Mouse (Mus musculus): ENCODE results near the gene Dbi.

Dbi gene

GRCm38 (mm10) chr1:120121930-120122530, 1.2 kb upstream of the Dbi start:
- no peak for DNase-seq (ENCODE audit: low spot score in 2 of 2)

- DNase-seq (ENCODE audit: low spot score in 2 of 2) = peak; percentile 53 to 55
Observed at GRCm38 (mm10) chr1:120120141-120120968, 523 bp downstream of the Dbi start.

- no peak for DNase-seq (ENCODE audit: low spot score in 2 of 2)
Observed at GRCm38 (mm10) chr1:120119389-120119788, 1.5 kb downstream of the Dbi start.

GRCm38 (mm10) chr1:120118854-120119253, 2.0 kb downstream of the Dbi start:
- DNase-seq (ENCODE audit: low spot score in 2 of 2) = no peak

GRCm38 (mm10) chr1:120116106-120116505, 4.8 kb downstream of the Dbi start:
- peak in 1 of 2 experiments; percentile 27 for DNase-seq (ENCODE audit: low spot score in 2 of 2)

GRCm38 (mm10) chr1:120115671-120116081, 5.2 kb downstream of the Dbi start:
- DNase-seq (ENCODE audit: low spot score in 2 of 2) = peak in 1 of 2 experiments; percentile 77

GRCm38 (mm10) chr1:120112251-120113187, 8.4 kb downstream of the Dbi start:
- DNase-seq (ENCODE audit: low spot score in 2 of 2) = no peak

GRCm38 (mm10) chr1:120111766-120112165, 9.1 kb downstream of the Dbi start:
- DNase-seq (ENCODE audit: low spot score in 2 of 2) = no peak

- no peak for DNase-seq (ENCODE audit: low spot score in 2 of 2)
Observed at GRCm38 (mm10) chr1:120109741-120110432, 11.0 kb downstream of the Dbi start.

- peak; percentile 53 to 69 for DNase-seq (ENCODE audit: low spot score in 2 of 2)
Observed at GRCm38 (mm10) chr1:120105556-120105959, 15.3 kb downstream of the Dbi start.

GRCm38 (mm10) chr1:120101227-120101609, 19.7 kb downstream of the Dbi start:
- no peak for DNase-seq (ENCODE audit: low spot score in 2 of 2)

- DNase-seq (ENCODE audit: low spot score in 2 of 2) = peak in 1 of 2 experiments; percentile 47
Observed at GRCm38 (mm10) chr1:120100456-120101226, 20.2 kb downstream of the Dbi start.

GRCm38 (mm10) chr1:120099483-120099882, 21.4 kb downstream of the Dbi start:
- no peak for DNase-seq (ENCODE audit: low spot score in 2 of 2)

GRCm38 (mm10) chr1:120098327-120098726, 22.6 kb downstream of the Dbi start:
- peak; percentile 66 to 80 for DNase-seq (ENCODE audit: low spot score in 2 of 2)

- DNase-seq (ENCODE audit: low spot score in 2 of 2) = no peak
Observed at GRCm38 (mm10) chr1:120094920-120095319, 26.0 kb downstream of the Dbi start.

GRCm38 (mm10) chr1:120093482-120094134, 27.3 kb downstream of the Dbi start:
- peak; percentile 76 to 88 for DNase-seq (ENCODE audit: low spot score in 2 of 2)

- no peak for DNase-seq (ENCODE audit: low spot score in 2 of 2)
Observed at GRCm38 (mm10) chr1:120090880-120091570, 29.9 kb downstream of the Dbi start.

- DNase-seq (ENCODE audit: low spot score in 2 of 2) = no peak
Observed at GRCm38 (mm10) chr1:120089180-120089579, 31.7 kb downstream of the Dbi start.

- no peak for DNase-seq (ENCODE audit: low spot score in 2 of 2)
Observed at GRCm38 (mm10) chr1:120086644-120087043, 34.2 kb downstream of the Dbi start.
